In the genomic region with DNA sequence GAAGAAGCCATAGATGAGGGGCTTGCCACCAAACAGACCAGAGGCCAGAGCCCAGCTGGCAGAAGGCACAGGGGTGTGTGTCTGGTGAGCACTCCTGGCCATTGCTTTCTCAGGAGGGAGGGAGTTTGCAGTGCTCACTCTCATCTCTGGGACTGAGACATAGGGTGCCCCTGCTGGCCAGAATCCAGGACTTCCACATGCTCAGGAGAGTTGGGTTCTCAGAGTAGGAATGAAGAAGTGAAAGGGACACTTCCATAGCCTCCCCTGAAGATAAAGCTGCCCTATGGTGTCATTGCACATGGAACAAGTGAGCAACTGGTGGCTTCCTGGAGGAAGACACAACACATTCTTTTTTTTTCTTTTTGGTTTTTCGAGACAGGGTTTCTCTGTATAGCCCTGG, we compare ENCODE assay signal across 19 mouse cellular contexts. TPM values are rescaled to one million over a fixed set of nuclear protein-coding genes. Genes with fewer than 3 reads are reported as not detected.
A peak's percentile ranks its signal among the peaks of the same experiment; 100 is the strongest.
DNase-seq lines count a peak whose midpoint lies in the region; ATAC-seq and TF ChIP-seq lines count a peak whose summit lies in the region.
"Had no signal": no experiment of that assay in that cellular context is flagged by ENCODE, and none has a peak within 500 bp of the region (broad histone marks: within the 10 kb centered on the region; RNA-seq: fewer than 3 reads in every experiment).

No protein-coding gene starts in this region.

- no peaks in the 10 kb centered on the region for H3K9me3 ChIP-seq in kidney, postnatal 0 days (replicated peaks; ENCODE audit: low read length)
- no peaks in the 10 kb centered on the region for H3K9me3 ChIP-seq in heart, embryonic 12.5 days (replicated peaks)
- H3K9me3 ChIP-seq: heart, embryonic 10.5 days; hindbrain, embryonic 13.5 days; limb, embryonic 13.5 days; midbrain, embryonic 15.5 days had no signal

- no peaks in the 10 kb centered on the region for H3K27me3 ChIP-seq in kidney, postnatal 0 days (ENCODE audit: insufficient read depth, low read length)
- no peaks in the 10 kb centered on the region for H3K27me3 ChIP-seq in heart, embryonic 12.5 days (replicated peaks)
- H3K27me3 ChIP-seq: hindbrain, embryonic 13.5 days; limb, embryonic 13.5 days; midbrain, embryonic 15.5 days had no signal

- no peaks in the 10 kb centered on the region for H3K36me3 ChIP-seq in kidney, postnatal 0 days (ENCODE audit: insufficient read depth, low read length)
- H3K36me3 ChIP-seq in heart, embryonic 12.5 days, result no peaks in the 10 kb centered on the region
- H3K36me3 ChIP-seq: heart, embryonic 10.5 days; hindbrain, embryonic 13.5 days; limb, embryonic 13.5 days; midbrain, embryonic 15.5 days had no signal

- H3K9ac ChIP-seq in kidney, postnatal 0 days (ENCODE audit: low read depth, low read length), result no peak overlapping the region
- no peak overlapping the region for H3K9ac ChIP-seq in heart, embryonic 12.5 days
- H3K9ac ChIP-seq: hindbrain, embryonic 13.5 days; limb, embryonic 13.5 days; midbrain, embryonic 15.5 days had no signal

- no peak overlapping the region for H3K4me3 ChIP-seq in kidney, postnatal 0 days (replicated peaks; ENCODE audit: low read depth, low read length)
- no peak overlapping the region for H3K4me3 ChIP-seq in heart, embryonic 12.5 days
- H3K4me3 ChIP-seq: erythroblast, embryonic 14.5 days; heart, embryonic 10.5 days; hindbrain, embryonic 13.5 days; limb, embryonic 13.5 days; midbrain, embryonic 15.5 days had no signal

- peaks cover 6% of the 10 kb centered on the region; the same call in 1 of the 2 replicates for H3K4me1 ChIP-seq in kidney, postnatal 0 days (replicated peaks; ENCODE audit: insufficient read depth, low read length)
- peaks cover 5% of the 10 kb centered on the region; the same call in 1 of the 2 replicates for H3K4me1 ChIP-seq in heart, embryonic 12.5 days (replicated peaks)

- no peak overlapping the region for H3K4me2 ChIP-seq in kidney, postnatal 0 days (ENCODE audit: low read length)
- no peak overlapping the region for H3K4me2 ChIP-seq in heart, embryonic 12.5 days
- H3K4me2 ChIP-seq: hindbrain, embryonic 13.5 days; limb, embryonic 13.5 days; midbrain, embryonic 15.5 days had no signal

- WGBS in kidney, postnatal 0 days, result 67% methylated on average over 1 of the region's 1 CpGs
- WGBS in heart, embryonic 12.5 days, result 60% methylated on average over 1 of the region's 1 CpGs

- no peak for DNase-seq in kidney, postnatal 0 days (ENCODE audit: low spot score)
- DNase-seq in kidney, postnatal 10 days, result no peak
- DNase-seq in retina, postnatal 1 day, result peak; percentile 16
- no peak for DNase-seq in retina, embryonic 14.5 days (ENCODE audit: low spot score)
- DNase-seq in cerebellum, adult 18-20 months, result no peak
- DNase-seq: B cell, adult 2 months; cerebellum, adult 9-10 months; gastrocnemius, postnatal 25 days; heart, postnatal 10 days; right cerebral cortex, postnatal 4 days had no signal

- H3K27ac ChIP-seq in kidney, postnatal 0 days, result no peak overlapping the region
- H3K27ac ChIP-seq in heart, embryonic 12.5 days (ENCODE audit: poor library complexity, severe bottlenecking), result no peak overlapping the region
- H3K27ac ChIP-seq: heart, embryonic 10.5 days; hindbrain, embryonic 13.5 days; limb, embryonic 13.5 days; midbrain, embryonic 15.5 days had no signal

- TF ChIP-seq CTCF in kidney, postnatal 0 days (IDR thresholded peaks at IDR 0.05; ENCODE audit: low read depth), result peak; percentile 41; the same call in 1 of the 2 replicates

- ATAC-seq in kidney, postnatal 0 days (replicated peaks; ENCODE audit: low FRiP score, low read depth), result no peak
- peak; percentile 28; the same call in 1 of the 2 replicates for ATAC-seq in erythroblast, adult 5-6 weeks (replicated peaks; ENCODE audit: low FRiP score, poor library complexity, severe bottlenecking)
- no peak for ATAC-seq in heart, embryonic 12.5 days (ENCODE audit: insufficient number of reproducible peaks, low FRiP score)
- ATAC-seq: forebrain, embryonic 14.5 days; midbrain, embryonic 15.5 days had no signal

RNA-seq across cellular contexts. Expression of gene Lamb2, which starts 5.0 kb away (rescaled TPM):
- 35.6 and 38.9 TPM in 2 replicates for polyA plus RNA-seq in kidney, postnatal 0 days (2015; fragmentation: Nextera tagmentation; extraction: Ambion mirVana)
- not detected in 2 replicates for total RNA-seq in erythroblast, adult 5-6 weeks (2015; ENCODE audit: low replicate concordance)
- not detected in 2 replicates for total RNA-seq in erythroblast, adult 5-6 weeks (2017; ENCODE audit: low replicate concordance)
- 67.2 and 68.6 TPM in 2 replicates for polyA plus RNA-seq in heart, embryonic 12.5 days (2016; fragmentation: Nextera tagmentation; extraction: Ambion mirVana)
- total RNA-seq: neutrophil, adult 5-6 weeks had no signal

RNA-seq across cellular contexts. Expression of gene Klhdc8b, which starts 13.1 kb away (rescaled TPM):
- polyA plus RNA-seq in kidney, postnatal 0 days (2015; fragmentation: Nextera tagmentation; extraction: Ambion mirVana), result 31.1 and 33.5 TPM in 2 replicates
- 0.77 and 2.9 TPM in 2 replicates for total RNA-seq in erythroblast, adult 5-6 weeks (2015; ENCODE audit: low replicate concordance)
- total RNA-seq in erythroblast, adult 5-6 weeks (2017; ENCODE audit: low replicate concordance), result 3.3 and 4.3 TPM in 2 replicates
- 96.5 and 99.1 TPM in 2 replicates for polyA plus RNA-seq in heart, embryonic 12.5 days (2016; fragmentation: Nextera tagmentation; extraction: Ambion mirVana)

RNA-seq across cellular contexts. Expression of gene Ccdc71, which starts 14.2 kb away (rescaled TPM):
- 49.5 and 55.3 TPM in 2 replicates for polyA plus RNA-seq in kidney, postnatal 0 days (2015; fragmentation: Nextera tagmentation; extraction: Ambion mirVana)
- 6.1 and 21.7 TPM in 2 replicates for total RNA-seq in erythroblast, adult 5-6 weeks (2015; ENCODE audit: low replicate concordance)
- total RNA-seq in erythroblast, adult 5-6 weeks (2017; ENCODE audit: low replicate concordance), result 1.5 and 5.8 TPM in 2 replicates
- polyA plus RNA-seq in heart, embryonic 12.5 days (2016; fragmentation: Nextera tagmentation; extraction: Ambion mirVana), result 39.1 and 39.2 TPM in 2 replicates

RNA-seq across cellular contexts. Expression of gene Usp19, which starts 15.9 kb away (rescaled TPM):
- 43.8 and 47.4 TPM in 2 replicates for polyA plus RNA-seq in kidney, postnatal 0 days (2015; fragmentation: Nextera tagmentation; extraction: Ambion mirVana)
- 57.9 and 59.6 TPM in 2 replicates for total RNA-seq in erythroblast, adult 5-6 weeks (2015; ENCODE audit: low replicate concordance)
- total RNA-seq in erythroblast, adult 5-6 weeks (2017; ENCODE audit: low replicate concordance), result 80.2 and 94.7 TPM in 2 replicates
- polyA plus RNA-seq in heart, embryonic 12.5 days (2016; fragmentation: Nextera tagmentation; extraction: Ambion mirVana), result 78.0 and 84.2 TPM in 2 replicates

RNA-seq across cellular contexts. Expression of gene Qars, which starts 33.0 kb away (rescaled TPM):
- polyA plus RNA-seq in kidney, postnatal 0 days (2015; fragmentation: Nextera tagmentation; extraction: Ambion mirVana), result 87.9 and 94.1 TPM in 2 replicates
- total RNA-seq in erythroblast, adult 5-6 weeks (2015; ENCODE audit: low replicate concordance), result 18.6 and 69.2 TPM in 2 replicates
- total RNA-seq in erythroblast, adult 5-6 weeks (2017; ENCODE audit: low replicate concordance), result 54.2 and 64.6 TPM in 2 replicates
- 70.1 and 73.1 TPM in 2 replicates for polyA plus RNA-seq in heart, embryonic 12.5 days (2016; fragmentation: Nextera tagmentation; extraction: Ambion mirVana)
